Mouse (Mus musculus): Measurements from ENCODE around the gene Mcemp1.

DNA sequence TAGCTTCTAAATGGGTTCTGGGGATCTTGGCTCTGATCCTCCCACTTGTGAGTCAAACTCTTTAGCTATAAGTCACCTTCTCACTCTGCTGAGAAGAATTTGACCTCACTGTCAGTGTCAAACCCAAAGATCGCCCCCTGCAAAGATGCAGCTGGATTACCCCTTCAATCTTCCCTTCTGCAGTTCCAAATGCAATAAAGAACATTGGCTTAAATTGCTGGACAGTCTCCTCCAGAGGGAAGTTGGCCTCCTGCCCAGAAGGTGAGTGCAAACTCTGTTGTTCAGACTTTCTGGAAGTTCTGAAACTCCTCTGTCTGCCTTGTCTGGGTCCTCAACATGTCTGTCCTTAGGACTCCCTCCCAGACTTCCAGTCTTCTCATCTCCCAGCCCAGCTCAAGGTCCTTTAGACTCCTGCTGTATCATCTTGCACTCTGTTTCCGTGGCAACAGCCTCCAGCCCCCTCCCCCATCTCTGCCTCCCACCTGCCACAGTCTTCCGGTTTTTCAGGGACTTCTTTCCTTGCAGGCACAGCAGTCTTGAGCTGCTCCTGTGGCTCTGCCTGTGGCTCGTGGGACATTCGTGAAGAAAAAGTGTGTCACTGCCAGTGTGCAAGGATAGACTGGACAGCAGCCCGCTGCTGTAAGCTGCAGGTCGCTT lies 8.7 kb upstream of the Mcemp1 start:
- TF ChIP-seq POLR2A (IDR thresholded peaks at IDR 0.05; ENCODE audit: low read depth, low read length) (no peak), CTCF (conservative IDR thresholded peaks at IDR 0.05; ENCODE audit: insufficient read depth, insufficient read length, low read depth, low read length) (no peak)

All from kidney, adult 2 months (tissue).